25 mouse cellular contexts compared by ENCODE assay signal in genomic region chrX:77353181-77353580, GRCm38 (mm10).
DNase-seq lines count a peak whose midpoint lies in the region; ATAC-seq and TF ChIP-seq lines count a peak whose summit lies in the region.
"Had no signal": no experiment of that assay in that cellular context is flagged by ENCODE, and none has a peak within 500 bp of the region (broad histone marks: within the 10 kb centered on the region; RNA-seq: fewer than 3 reads in every experiment).

No protein-coding gene starts in this region.

- H3K4me2 ChIP-seq in embryonic facial prominence, embryonic 14.5 days (ENCODE audit: low read depth, low read length) = no peak overlapping the region
- H3K4me2 ChIP-seq in lung, postnatal 0 days (replicated peaks; ENCODE audit: low read depth, low read length) = no peak overlapping the region
- H3K4me2 ChIP-seq: embryonic facial prominence, embryonic 13.5 days; heart, embryonic 13.5 days; hindbrain, embryonic 12.5 days; hindbrain, embryonic 15.5 days had no signal

- H3K9ac ChIP-seq in embryonic facial prominence, embryonic 14.5 days (ENCODE audit: low read depth, low read length) = no peak overlapping the region
- no peak overlapping the region for H3K9ac ChIP-seq in lung, postnatal 0 days (replicated peaks; ENCODE audit: low read depth)
- H3K9ac ChIP-seq: embryonic facial prominence, embryonic 13.5 days; forebrain, postnatal 0 days; heart, embryonic 13.5 days; hindbrain, embryonic 12.5 days; hindbrain, embryonic 15.5 days had no signal

- no peaks in the 10 kb centered on the region for H3K9me3 ChIP-seq in embryonic facial prominence, embryonic 14.5 days (ENCODE audit: control insufficient read depth, low read length)
- H3K9me3 ChIP-seq in embryonic facial prominence, embryonic 10.5 days = no peaks in the 10 kb centered on the region
- no peaks in the 10 kb centered on the region for H3K9me3 ChIP-seq in lung, postnatal 0 days (ENCODE audit: low read length)
- H3K9me3 ChIP-seq: embryonic facial prominence, embryonic 13.5 days; forebrain, embryonic 10.5 days; heart, embryonic 10.5 days; heart, embryonic 13.5 days; hindbrain, embryonic 12.5 days; hindbrain, embryonic 15.5 days had no signal

- ATAC-seq in embryonic facial prominence, embryonic 14.5 days (ENCODE audit: low read depth) = no peak
- no peak for ATAC-seq in lung, postnatal 0 days
- ATAC-seq: forebrain, embryonic 14.5 days; forebrain, postnatal 0 days had no signal

- H3K27me3 ChIP-seq in embryonic facial prominence, embryonic 14.5 days (replicated peaks; ENCODE audit: control insufficient read depth, insufficient read depth, low read length) = no peaks in the 10 kb centered on the region
- no peaks in the 10 kb centered on the region for H3K27me3 ChIP-seq in embryonic facial prominence, embryonic 10.5 days (replicated peaks; ENCODE audit: low read depth, poor library complexity, severe bottlenecking)
- no peaks in the 10 kb centered on the region for H3K27me3 ChIP-seq in lung, postnatal 0 days (replicated peaks; ENCODE audit: insufficient read depth, low read length)
- H3K27me3 ChIP-seq: embryonic facial prominence, embryonic 13.5 days; heart, embryonic 13.5 days; hindbrain, embryonic 12.5 days; hindbrain, embryonic 15.5 days had no signal

- WGBS in embryonic facial prominence, embryonic 14.5 days = 34% methylated on average over 2 of the region's 2 CpGs
- WGBS in embryonic facial prominence, embryonic 10.5 days = 60% methylated on average over 2 of the region's 2 CpGs
- 11% methylated on average over 2 of the region's 2 CpGs for WGBS in lung, postnatal 0 days
- 28% methylated on average over 2 of the region's 2 CpGs for WGBS in lung, adult 2 months

- TF ChIP-seq EP300 in lung, postnatal 0 days (IDR thresholded peaks at IDR 0.05) = 0 out of 2 replicates have a peak, but pooled peaks have one; percentile 25

- no peak overlapping the region for H3K27ac ChIP-seq in embryonic facial prominence, embryonic 14.5 days (replicated peaks; ENCODE audit: low read depth, low read length)
- H3K27ac ChIP-seq in embryonic facial prominence, embryonic 10.5 days (replicated peaks) = no peak overlapping the region
- H3K27ac ChIP-seq in lung, postnatal 0 days (ENCODE audit: low read length) = no peak overlapping the region
- H3K27ac ChIP-seq: embryonic facial prominence, embryonic 13.5 days; forebrain, embryonic 10.5 days; heart, embryonic 10.5 days; heart, embryonic 13.5 days; hindbrain, embryonic 12.5 days; hindbrain, embryonic 15.5 days had no signal

- peak; percentile 32 for DNase-seq in embryonic facial prominence, embryonic 14.5 days (ENCODE audit: low spot score)
- no peak for DNase-seq in embryonic facial prominence, embryonic 10.5 days (ENCODE audit: low spot score)
- peak; percentile 57 for DNase-seq in lung, postnatal 0 days (ENCODE audit: low spot score)
- DNase-seq in lung, adult 2 months = no peak
- DNase-seq in lung, postnatal 25 days (ENCODE audit: low spot score) = peak; percentile 3
- no peak for DNase-seq in frontal cortex, adult 2 months (ENCODE audit: extremely low spot score in 1 of 2, low spot score in 1 of 2)
- no peak for DNase-seq in layer of hippocampus, postnatal 25 days (ENCODE audit: extremely low spot score in 1 of 2, low spot score in 1 of 2)
- no peak for DNase-seq in thymus, adult 18-20 months
- DNase-seq: adrenal gland, adult 2 months; adrenal gland, postnatal 14 days; cerebellum, adult 11 months; cerebellum, adult 2 months; cerebellum, adult 9-11 months; cerebellum, postnatal 25 days; forebrain, postnatal 0 days; gastrocnemius, postnatal 25 days; heart, adult 18-20 months; heart, postnatal 14 days had no signal

- no peaks in the 10 kb centered on the region for H3K36me3 ChIP-seq in embryonic facial prominence, embryonic 14.5 days (ENCODE audit: control insufficient read depth, insufficient read depth, low read length)
- no peaks in the 10 kb centered on the region for H3K36me3 ChIP-seq in embryonic facial prominence, embryonic 10.5 days (replicated peaks)
- H3K36me3 ChIP-seq in lung, postnatal 0 days (ENCODE audit: insufficient read depth, low read length) = no peaks in the 10 kb centered on the region
- H3K36me3 ChIP-seq: embryonic facial prominence, embryonic 13.5 days; forebrain, embryonic 10.5 days; heart, embryonic 10.5 days; heart, embryonic 13.5 days; hindbrain, embryonic 12.5 days; hindbrain, embryonic 15.5 days had no signal

- no peak for TF ChIP-seq CTCF in lung, postnatal 0 days (IDR thresholded peaks at IDR 0.05)
- no peak for TF ChIP-seq CTCF in lung, adult 2 months (IDR thresholded peaks at IDR 0.05; ENCODE audit: insufficient read depth, low read length)

- no peak for TF ChIP-seq POLR2A in lung, adult 2 months (IDR thresholded peaks at IDR 0.05; ENCODE audit: borderline replicate concordance, extremely low read depth, low read depth, low read length)

- no peak overlapping the region for H3K4me3 ChIP-seq in embryonic facial prominence, embryonic 14.5 days (ENCODE audit: low read depth, low read length)
- no peak overlapping the region for H3K4me3 ChIP-seq in embryonic facial prominence, embryonic 10.5 days
- H3K4me3 ChIP-seq in lung, postnatal 0 days (ENCODE audit: low read depth, low read length) = no peak overlapping the region
- H3K4me3 ChIP-seq in lung, adult 2 months (replicated peaks; ENCODE audit: extremely low read depth, low read depth, low read length) = no peak overlapping the region
- H3K4me3 ChIP-seq: embryonic facial prominence, embryonic 13.5 days; forebrain, embryonic 10.5 days; heart, embryonic 10.5 days; heart, embryonic 13.5 days; hindbrain, embryonic 12.5 days; hindbrain, embryonic 15.5 days had no signal

- H3K4me1 ChIP-seq in embryonic facial prominence, embryonic 14.5 days (ENCODE audit: control insufficient read depth, insufficient read depth, low read length) = no peaks in the 10 kb centered on the region
- H3K4me1 ChIP-seq in embryonic facial prominence, embryonic 10.5 days = no peaks in the 10 kb centered on the region
- H3K4me1 ChIP-seq in lung, postnatal 0 days (ENCODE audit: insufficient read depth, low read depth, low read length) = no peaks in the 10 kb centered on the region
- H3K4me1 ChIP-seq in lung, adult 2 months (ENCODE audit: control insufficient read depth, insufficient read depth, low read length) = no peaks in the 10 kb centered on the region
- H3K4me1 ChIP-seq: embryonic facial prominence, embryonic 13.5 days; forebrain, embryonic 10.5 days; heart, embryonic 10.5 days; heart, embryonic 13.5 days; hindbrain, embryonic 12.5 days; hindbrain, embryonic 15.5 days had no signal

Comparison
In these comparisons a context has a peak if more than half of its experiments do, and no peak if none do; other contexts are left out.
1. DNase-seq: peak in embryonic facial prominence, embryonic 14.5 days (single experiment), lung, postnatal 0 days (single experiment) and lung, postnatal 25 days (single experiment); none in embryonic facial prominence, embryonic 10.5 days (single experiment), lung, adult 2 months (single experiment), frontal cortex, adult 2 months (0 of 2), layer of hippocampus, postnatal 25 days (0 of 2) and thymus, adult 18-20 months (0 of 2).